Mouse (Mus musculus): Measurements from ENCODE around the gene Galnt9. TPM values are rescaled to one million over a fixed set of nuclear protein-coding genes. Genes with fewer than 3 reads are reported as not detected.

Galnt9 gene
- 100 to 1,000 TPM in 1 of 2 experiments, 10 to 100 TPM in 1; 90.0 to 123 TPM for total RNA-seq (2021)

DNA sequence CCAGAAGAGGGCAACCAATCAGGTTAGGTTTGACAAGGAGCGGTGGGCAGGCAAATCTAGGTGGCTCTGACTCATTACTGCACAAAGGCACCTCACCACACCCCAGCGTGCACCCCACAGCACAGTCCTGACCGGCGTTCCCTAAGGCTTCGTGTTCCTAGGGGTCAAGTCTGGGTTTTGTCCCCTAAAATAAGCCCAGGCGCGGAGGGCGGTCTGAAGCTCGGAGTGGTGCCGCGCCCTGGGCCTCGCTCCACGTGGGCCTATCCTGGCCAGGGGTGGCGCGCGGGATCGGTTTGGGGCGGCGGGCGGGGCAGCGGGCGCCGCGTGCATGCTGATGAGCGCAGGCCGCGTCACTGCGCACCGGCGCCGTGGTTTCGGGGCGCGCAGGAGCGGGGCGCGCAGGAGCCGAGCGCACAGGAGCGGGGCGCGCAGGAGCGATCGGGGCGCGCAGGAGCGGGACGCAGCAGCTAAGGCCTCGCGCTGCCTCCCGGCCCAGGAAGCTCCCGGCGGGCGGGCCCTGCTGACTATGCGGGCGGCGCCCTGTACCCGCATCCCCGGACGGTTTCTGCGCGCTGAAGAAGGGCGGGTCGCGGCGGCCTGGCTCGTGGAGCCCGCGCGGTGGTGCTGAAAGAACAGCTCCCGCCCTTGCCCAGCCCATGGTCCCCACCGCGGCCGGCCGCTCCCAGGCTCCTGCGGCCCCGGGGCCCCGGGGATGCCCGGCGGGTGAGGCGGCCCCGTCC lies at the start of gene Galnt9:
Galnt9 (plus strand) TSS at position 405 of the 740 bp plus-strand sequence.
- peak; percentile 79 to 83 for DNase-seq (ENCODE audit: low spot score in 2 of 2)
- intact Hi-C loops (cut with DNase I): loop anchor here (2.0 kb wide), 2 partner anchors 19 to 21 kb away; no protein-coding TSS in a partner anchor

DNA sequence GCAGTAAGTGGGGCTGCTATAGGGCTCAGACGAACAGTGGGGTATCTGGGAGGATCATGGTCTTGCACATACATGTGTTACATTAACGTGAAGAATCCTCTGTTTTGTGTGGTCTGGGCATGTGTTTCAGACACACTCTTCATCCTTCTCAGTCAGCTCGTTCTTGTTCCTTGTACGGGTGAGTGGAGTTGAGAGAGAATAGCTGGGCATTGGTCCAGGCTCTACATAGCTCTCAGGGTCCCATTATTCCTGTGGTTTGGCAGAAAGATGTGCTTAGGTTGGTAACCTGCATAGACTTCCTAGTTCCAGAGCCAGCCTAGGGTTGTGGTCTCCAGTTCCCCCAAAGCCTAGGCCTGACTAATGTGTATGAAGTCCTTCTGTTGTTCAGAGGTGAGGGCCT lies 49.8 kb upstream of the Galnt9 start:
- intact Hi-C loops (cut with DNase I): loop anchor here (1.0 kb wide), 1 partner anchor 142 kb away; no protein-coding TSS in a partner anchor
- DNase-seq (ENCODE audit: low spot score in 2 of 2): no peak

DNA sequence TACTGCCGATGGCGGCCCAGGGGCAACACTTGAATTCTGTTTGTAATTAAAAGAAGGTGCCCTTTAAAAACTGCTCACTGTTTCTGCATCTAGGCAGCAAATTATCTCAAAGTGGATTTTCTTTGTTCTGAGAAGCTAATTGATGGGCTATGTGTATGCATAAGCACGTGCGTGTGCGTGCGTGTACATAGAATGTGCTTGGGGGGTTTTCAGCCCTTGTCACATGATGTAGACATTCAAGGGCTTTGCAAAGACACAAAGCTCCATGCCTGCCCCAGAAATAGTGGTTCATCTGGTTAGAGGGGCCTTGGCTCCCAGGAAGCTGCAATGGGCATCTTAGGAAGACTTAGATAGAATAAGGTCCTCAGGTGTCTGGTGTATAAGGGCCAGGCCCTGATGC lies 49.1 kb upstream of the Galnt9 start:
- intact Hi-C loops (cut with DNase I): no loop called here
- no peak for DNase-seq (ENCODE audit: low spot score in 2 of 2)

DNA sequence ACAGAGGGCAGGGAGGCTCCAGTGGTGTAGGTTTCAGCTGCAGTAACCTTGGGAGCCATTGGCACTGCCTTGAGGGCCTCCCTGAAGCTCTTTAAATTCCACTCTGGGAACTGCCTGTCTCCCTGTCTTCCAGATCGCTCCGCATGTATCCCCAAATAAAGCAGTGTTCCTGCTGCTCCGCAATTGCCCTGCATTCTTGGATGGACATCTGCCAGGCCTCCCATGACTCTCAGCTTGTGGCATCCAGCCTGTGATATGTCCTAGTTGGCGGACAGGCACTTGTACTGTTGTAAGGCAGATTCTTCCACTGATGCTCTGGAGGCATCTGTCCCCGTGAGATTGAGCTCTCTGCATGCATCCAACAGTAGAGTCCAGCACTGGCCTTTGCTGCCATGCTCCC lies 46.6 kb upstream of the Galnt9 start:
- intact Hi-C loops (cut with DNase I): no loop called here
- DNase-seq (ENCODE audit: low spot score in 2 of 2): peak in 1 of 2 experiments; percentile 32

DNA sequence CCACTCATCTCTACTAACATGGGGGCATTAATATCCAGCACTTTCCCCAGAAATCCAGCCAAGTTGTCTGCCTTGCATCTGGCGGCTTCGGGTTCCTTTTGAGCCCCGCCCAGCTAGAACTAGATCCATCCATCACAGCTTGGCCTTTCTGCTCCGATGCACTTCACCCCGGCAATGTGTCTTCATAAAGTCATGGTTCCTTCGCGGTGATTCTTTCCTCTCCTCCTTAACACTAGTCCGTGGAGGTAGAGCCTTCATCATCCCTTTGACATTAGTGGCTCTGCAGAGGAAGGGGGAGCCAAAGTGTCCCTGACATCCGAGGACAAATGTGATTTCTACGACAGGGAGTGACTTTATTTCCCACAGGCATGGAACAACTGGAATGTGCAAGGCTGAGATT lies 46.1 kb upstream of the Galnt9 start:
- DNase-seq (ENCODE audit: low spot score in 2 of 2): no peak
- intact Hi-C loops (cut with DNase I): no loop called here

DNA sequence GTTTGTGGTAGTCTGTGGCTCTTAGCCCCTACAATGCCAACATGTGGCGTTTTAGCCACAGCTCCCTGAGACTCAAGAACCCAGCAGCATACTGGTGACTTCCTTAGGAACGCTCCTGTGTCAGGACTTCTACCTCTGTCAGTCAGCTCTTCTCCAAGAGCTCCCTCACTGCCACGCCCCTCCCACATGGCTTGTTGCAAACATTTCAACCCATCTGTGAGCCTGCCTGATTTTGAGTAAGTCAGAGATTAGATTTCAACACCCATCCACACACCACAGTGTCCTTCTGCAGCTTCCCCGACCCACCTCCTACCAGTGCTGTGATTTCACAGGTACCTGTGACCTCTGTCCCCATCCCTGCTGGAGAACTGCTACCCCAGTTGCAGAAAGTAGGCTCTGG lies 43.9 kb upstream of the Galnt9 start:
- intact Hi-C loops (cut with DNase I): no loop called here
- peak in 1 of 2 experiments; percentile 19 for DNase-seq (ENCODE audit: low spot score in 2 of 2)

DNA sequence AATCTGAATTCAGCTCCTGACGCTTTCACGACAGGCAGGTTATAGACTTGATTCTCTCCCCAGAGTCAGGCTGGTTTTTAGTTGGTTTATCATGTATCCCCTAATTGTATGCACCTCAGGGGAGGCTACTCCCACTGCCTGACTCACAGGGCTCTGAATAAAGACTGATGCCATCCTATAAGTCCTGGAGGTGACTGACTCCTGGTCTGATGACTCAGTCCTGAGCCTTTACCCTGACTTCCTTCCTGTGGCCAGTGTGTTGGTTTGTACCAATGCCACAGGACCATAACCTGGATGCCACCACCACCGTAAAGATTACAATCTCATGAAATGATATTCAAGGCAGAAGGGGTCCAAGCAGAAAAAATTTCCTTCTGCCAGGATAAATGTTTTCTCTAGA lies 40.8 kb upstream of the Galnt9 start:
- intact Hi-C loops (cut with DNase I): no loop called here
- DNase-seq (ENCODE audit: low spot score in 2 of 2): no peak

DNA sequence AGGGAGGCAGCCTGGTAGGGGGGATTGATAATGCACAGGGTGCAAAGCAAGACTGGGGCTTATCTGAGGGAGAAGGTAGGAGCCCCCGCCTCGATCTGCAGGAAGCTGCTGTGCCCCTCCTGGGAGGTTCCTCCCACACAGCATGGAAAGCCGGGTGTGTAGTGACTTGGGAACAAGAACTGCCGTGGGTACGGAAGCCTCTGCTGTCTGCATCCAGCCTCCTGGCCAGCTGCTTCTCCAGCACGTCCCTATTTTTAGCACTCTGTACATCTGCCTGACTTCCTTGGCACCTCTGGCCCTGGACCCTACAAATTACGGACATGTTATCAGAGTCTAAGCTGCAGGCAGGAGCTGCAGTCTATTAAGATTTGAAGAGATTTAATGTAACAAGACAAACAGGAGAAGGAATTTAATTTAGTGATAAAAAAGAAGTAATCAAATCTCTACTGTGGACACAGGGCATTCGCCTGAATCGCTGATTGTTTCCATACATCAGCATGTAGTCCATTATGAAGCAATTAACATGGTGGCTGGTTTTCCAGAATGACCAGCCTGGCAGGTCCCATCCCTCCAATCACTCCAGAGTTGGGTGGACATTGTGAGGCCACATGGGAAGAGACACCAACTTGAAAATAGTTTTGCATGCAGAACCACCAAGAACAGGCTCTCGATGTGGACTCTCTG lies 38.4 kb upstream of the Galnt9 start:
- peak in 1 of 2 experiments; percentile 36 for DNase-seq (ENCODE audit: low spot score in 2 of 2)
- intact Hi-C loops (cut with DNase I): no loop called here

DNA sequence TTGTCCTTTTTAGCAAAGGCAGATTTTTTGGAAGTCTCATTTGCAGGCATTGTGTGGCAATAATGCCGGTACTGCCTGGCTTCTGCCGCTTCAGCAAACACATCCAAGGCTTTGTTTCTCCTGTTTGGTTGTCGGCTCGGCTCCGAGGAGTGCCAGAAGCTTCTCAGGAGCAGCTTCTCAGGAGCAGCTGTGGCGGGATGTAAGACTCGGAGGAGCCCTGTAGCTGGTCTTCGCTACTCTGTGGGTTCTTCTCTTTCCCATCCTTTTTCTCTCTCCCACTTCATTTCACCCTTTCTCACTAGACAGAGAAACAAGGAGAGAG lies 37.9 kb upstream of the Galnt9 start:
- DNase-seq (ENCODE audit: low spot score in 2 of 2): peak in 1 of 2 experiments; percentile 29
- intact Hi-C loops (cut with DNase I): no loop called here

DNA sequence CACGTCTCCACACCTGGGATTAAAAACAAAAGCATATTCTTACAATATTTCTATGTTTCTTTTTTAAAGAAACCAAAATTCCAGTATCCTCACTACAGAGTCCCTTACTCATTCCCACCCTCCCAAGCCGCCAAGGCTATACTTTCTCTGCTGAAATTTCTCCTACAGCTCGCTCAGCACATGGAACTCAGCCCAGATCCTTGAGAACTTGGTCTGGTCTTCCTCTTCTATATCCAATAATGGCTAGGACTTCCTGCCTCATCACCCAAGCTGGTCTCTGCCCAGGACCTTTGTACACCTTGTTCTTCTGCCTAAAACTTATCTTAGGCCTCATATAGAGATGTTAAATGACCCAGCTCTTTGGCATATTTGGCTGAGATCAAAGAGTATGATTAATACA lies 37.3 kb upstream of the Galnt9 start:
- DNase-seq (ENCODE audit: low spot score in 2 of 2): peak in 1 of 2 experiments; percentile 33
- intact Hi-C loops (cut with DNase I): no loop called here

DNA sequence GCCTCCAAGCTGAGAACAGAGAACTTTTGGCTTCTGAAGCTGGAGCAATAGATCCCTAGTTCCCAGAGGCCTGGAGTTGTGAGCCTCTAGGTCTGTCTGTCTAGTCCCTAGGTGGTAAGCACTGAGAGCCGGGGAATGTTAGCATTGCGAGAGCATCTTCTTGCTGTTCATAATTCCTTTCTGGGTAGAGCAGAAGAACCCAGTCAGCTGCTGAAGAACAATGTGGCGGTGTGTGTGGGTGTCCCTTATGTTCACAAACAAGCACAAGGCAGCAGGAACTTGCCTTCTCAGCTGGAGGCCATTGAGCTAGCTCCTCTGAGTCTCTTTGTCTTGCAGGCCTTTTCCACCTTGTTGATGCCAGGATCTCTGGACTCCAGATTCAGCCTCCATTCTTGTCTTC lies 36.2 kb upstream of the Galnt9 start:
- DNase-seq (ENCODE audit: low spot score in 2 of 2): peak in 1 of 2 experiments; percentile 42

DNA sequence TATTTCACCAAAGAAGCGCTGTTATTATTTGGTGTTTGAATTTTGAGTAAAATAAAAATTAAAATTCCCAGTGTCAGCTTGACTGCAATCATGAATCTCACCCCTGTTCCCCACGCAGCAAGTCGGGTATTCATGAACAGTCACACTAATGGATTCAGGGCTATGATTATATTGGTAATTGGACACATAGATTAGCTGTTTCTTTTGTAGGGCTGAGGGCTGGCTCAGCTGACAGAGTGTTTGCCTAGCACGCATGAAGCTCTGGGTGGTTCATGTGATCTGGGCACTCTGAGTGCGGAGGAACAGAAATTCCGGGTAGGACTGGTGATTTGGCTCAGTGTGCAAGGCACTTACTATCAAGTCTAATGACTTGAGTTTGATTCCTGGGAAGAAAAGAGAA lies 33.8 kb upstream of the Galnt9 start:
- no peak for DNase-seq (ENCODE audit: low spot score in 2 of 2)
- intact Hi-C loops (cut with DNase I): no loop called here

More for the DNA sequence above, 36.2 kb upstream of the Galnt9 start:
- intact Hi-C loops (cut with DNase I): no loop called here

DNA sequence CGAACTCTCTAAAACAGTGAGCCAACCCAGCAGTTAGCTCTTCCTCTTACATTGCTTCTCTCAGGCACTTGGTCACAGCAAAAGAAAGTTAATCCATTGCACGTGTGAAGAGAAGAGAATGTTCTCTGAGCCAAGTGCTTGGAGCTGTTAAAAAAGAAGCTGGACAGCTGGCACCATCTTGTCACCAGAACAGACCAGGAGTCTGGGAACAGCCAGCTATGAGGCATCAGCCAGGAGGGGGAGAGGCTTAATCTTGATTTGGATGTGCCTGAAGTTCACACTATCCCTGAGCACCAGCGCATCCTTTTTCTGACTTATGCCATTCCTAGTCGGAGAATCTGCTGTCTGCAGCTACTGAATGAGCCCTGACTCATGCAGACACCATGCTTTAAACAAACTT lies 30.4 kb upstream of the Galnt9 start:
- intact Hi-C loops (cut with DNase I): no loop called here
- peak in 1 of 2 experiments; percentile 60 for DNase-seq (ENCODE audit: low spot score in 2 of 2)

DNA sequence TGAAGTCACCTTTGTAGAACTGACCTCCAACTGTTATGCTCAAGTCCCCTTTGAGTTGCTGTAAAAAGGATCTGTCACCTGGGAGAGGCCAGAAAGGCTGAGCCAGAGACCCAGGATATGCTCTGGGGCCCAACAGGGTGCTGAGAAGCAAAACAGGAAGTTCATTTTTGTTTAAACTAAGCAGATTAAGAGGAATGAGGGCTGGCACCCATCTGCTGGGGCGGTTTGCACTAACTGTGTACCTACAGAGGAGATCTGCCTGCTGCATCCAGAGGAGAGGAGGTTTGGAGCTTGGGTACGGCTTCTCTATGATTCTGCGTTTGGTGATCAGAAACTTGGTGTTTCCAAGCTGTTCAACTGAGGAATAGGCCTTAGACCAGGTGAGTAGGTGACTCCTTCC lies 29.5 kb upstream of the Galnt9 start:
- DNase-seq (ENCODE audit: low spot score in 2 of 2): no peak
- intact Hi-C loops (cut with DNase I): no loop called here

DNA sequence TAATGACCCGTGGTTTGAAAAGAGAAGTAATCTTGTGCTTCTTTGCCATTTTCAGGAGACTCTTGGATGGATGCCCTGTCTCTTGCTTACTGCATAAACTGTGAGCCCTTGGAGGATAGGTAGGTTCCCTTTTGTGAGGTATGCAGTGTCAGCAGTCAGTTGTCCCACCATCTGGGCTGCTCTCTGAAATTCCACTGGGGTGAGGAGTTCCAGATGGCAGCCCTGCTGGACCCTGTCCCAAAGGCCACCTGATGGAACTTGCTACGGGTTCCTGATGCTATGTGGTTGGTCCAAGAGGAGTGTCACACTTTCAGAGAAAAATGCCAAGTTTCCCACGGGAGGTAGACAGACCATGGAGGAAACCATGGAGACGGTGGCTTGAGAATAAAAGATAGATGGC lies 27.8 kb upstream of the Galnt9 start:
- intact Hi-C loops (cut with DNase I): no loop called here
- DNase-seq (ENCODE audit: low spot score in 2 of 2): no peak

DNA sequence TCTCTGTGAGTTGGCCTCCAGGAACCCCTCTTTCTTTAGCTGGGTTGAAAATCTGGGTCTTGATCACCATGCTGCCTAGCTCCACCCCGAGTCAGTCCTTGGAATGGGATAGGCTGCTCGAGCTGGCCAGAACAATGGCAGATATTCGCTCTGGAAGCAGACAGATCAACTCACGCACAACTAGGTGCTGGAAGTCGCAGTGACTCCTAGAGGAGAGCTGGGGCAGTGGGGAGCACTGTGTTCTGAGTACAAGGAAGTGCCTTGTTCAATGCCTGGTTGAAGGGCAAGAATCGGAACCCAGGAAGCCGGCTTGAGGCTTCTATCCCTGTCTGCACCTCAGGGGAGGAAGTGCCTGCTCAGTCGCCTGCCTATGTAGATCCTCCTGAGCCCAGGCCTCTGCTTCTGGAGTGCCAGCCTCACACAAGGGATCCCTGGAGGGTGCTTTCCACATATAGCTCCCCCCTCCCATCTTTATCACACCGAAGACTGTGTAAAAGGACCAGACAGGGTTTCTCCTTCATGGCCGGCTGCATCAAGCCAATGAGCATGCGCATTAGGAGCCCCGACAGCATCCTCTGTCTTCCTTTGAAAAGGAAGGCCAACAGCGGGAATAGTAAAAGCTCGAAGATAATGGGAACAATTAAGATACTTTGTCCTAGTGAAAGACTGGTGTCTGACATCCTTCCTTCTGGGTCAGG lies 25.9 kb upstream of the Galnt9 start:
- no peak for DNase-seq (ENCODE audit: low spot score in 2 of 2)
- intact Hi-C loops (cut with DNase I): no loop called here

DNA sequence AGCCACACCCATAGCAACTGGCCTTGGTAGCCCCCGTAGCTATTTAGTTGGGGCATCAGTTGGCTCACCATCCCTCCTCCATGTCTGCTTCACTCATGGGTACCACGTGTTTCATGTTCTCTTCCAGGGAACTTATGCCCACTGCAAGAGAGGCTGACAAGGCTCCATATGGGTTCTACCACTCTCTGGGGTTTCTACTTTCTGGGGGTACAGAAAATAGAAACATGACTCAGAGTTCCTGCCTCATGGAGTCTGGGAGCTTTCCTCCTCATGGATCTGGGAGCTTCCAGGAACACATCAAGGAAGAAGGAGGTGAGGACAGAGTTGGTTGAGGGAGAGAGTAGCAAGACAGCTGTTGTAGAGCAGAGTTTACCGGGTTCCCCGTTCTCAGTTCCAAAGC lies 23.2 kb upstream of the Galnt9 start:
- intact Hi-C loops (cut with DNase I): loop anchor here (1.0 kb wide), 1 partner anchor 41 kb away; no protein-coding TSS in a partner anchor
- peak in 1 of 2 experiments; percentile 89 for DNase-seq (ENCODE audit: low spot score in 2 of 2)

DNA sequence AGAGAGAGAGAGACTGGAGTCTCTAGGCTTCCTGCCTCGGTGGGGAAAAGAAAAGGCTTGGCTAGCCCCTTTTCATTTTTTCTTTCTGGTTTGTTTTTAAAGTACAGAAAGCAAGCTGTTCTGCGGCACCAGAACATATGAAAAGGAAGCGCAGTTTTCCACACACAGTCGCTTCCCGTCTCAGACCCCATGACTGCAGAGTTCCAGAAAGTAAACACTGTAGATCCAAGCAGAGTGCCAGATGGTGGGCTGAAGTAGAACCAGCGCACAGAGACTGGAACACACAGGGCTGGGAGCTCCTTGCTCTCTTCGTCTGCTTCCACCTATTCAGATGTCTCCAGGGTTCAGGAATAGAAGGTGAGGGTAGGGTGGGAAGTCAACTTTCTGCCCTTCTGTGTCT lies 22.3 kb upstream of the Galnt9 start:
- intact Hi-C loops (cut with DNase I): loop anchor here (1.0 to 2.0 kb wide), 3 partner anchors 23 to 76 kb away; partner anchors contain the start of gene Galnt9
- DNase-seq (ENCODE audit: low spot score in 2 of 2): peak; percentile 49 to 81

DNA sequence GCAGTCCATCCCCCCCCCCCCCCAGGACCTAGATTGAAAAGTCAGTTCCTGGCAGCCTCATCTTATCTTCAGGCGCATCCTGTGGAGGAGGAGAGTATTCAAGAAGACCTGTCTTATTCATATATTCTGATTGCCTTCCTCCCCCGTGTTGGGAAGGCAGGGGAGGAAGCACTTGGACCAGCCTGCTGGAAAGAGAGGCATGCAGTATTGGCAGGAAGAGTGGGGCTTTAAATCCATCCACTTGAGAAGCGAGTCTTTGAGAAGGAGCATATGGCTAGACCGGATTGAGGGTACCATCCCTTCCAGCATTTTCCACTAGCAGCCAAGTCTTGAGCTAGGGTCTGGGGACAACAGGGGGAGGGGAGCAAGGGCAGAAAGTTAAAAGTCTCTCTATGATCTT lies 20.9 kb upstream of the Galnt9 start:
- intact Hi-C loops (cut with DNase I): loop anchor here (2.0 kb wide), 1 partner anchor 22 kb away; the partner anchor contains the start of gene Galnt9
- peak in 1 of 2 experiments; percentile 85 for DNase-seq (ENCODE audit: low spot score in 2 of 2)

DNA sequence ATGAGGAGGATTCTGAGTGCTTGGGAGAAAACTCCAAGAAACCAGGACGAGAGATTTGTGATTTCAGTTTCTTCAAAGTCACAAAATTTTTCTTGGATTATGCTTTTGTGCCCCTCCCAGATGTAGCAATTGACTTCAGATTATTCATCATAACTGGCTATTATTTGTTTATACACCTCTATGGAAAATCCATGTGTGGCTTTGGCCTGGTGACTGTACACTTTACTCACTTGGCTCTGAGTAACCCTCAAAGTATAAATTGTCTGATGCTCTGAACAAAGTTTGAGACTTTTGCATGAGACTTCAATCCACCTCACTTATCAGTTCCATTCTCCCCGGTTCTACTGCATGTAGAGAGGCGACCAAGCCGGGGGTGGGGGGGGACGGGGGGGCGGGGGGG lies 18.5 kb upstream of the Galnt9 start:
- intact Hi-C loops (cut with DNase I): no loop called here
- no peak for DNase-seq (ENCODE audit: low spot score in 2 of 2)
